Mouse (Mus musculus) liver, embryonic 11.5 days (tissue): ENCODE measurements around the gene Pls1. TPM values are rescaled to one million over a fixed set of nuclear protein-coding genes. Genes with fewer than 3 reads are reported as not detected.

Source experiments
- ATAC-seq: fragments of 200-750 bp; cut with Nextera tagmentation; replicated peaks from 2 replicates; pipeline ENCODE4 v1.8.0; 2017; ENCODE audit warnings: moderate number of reproducible peaks, mild to moderate bottlenecking, moderate TSS enrichment, moderate library complexity; ENCODE audit not compliant: low FRiP score
- DNase-seq: peaks from one replicate; pipeline ENCODE4 v3.0.0-alpha.2; 2017; ENCODE audit warnings: low spot score
- H3K27ac ChIP-seq: fragments of 300-500 bp; sonication (generic); 2 replicates; pipeline ENCODE4 v1.5.1; 2014; ENCODE audit warnings: mild to moderate bottlenecking, low read depth, low read length, control low read depth
- H3K27me3 ChIP-seq: fragments of 300-500 bp; sonication (generic); replicated peaks from 2 replicates; pipeline ENCODE4 v1.6.1; 2014; ENCODE audit warnings: low read length, mixed read lengths; ENCODE audit not compliant: control insufficient read depth, insufficient read depth
- H3K36me3 ChIP-seq: fragments of 300-500 bp; sonication (generic); 2 replicates; pipeline ENCODE4 v1.6.1; 2014; ENCODE audit warnings: mild to moderate bottlenecking, low read length, moderate library complexity, mixed read lengths; ENCODE audit not compliant: control insufficient read depth, insufficient read depth
- H3K4me1 ChIP-seq: fragments of 300-500 bp; sonication (generic); replicated peaks from 2 replicates; pipeline ENCODE4 v1.6.1; 2014; ENCODE audit warnings: low read length, mixed read lengths; ENCODE audit not compliant: control insufficient read depth, insufficient read depth
- H3K4me2 ChIP-seq: fragments of 300-500 bp; sonication (generic); 2 replicates; pipeline ENCODE4 v1.6.1; 2014; ENCODE audit warnings: mild to moderate bottlenecking, control low read depth, moderate library complexity
- H3K4me3 ChIP-seq: fragments of 300-500 bp; sonication (generic); 2 replicates; pipeline ENCODE4 v1.5.1; 2014; ENCODE audit warnings: low read depth, low read length, control low read depth
- H3K9ac ChIP-seq: fragments of 300-500 bp; sonication (generic); 2 replicates; pipeline ENCODE4 v1.6.1; 2014; ENCODE audit warnings: low read depth, low read length, control low read depth
- H3K9me3 ChIP-seq: fragments of 300-500 bp; sonication (generic); 2 replicates; pipeline ENCODE4 v1.6.1; 2016; ENCODE audit warnings: low read length, inconsistent platforms, mixed read lengths; ENCODE audit not compliant: control insufficient read depth
- WGBS: fragments of 180-500 bp; shearing (Covaris S2); extraction: QIAGEN DNeasy Blood & Tissue Kit; methylation state at CpG from one replicate; pipeline ENCODE4 v1.1.7; 2014; 5-methylcytosine and 5-hydroxymethylcytosine counted together
- polyA plus RNA-seq: library from polyadenylated mRNA; unstranded; fragments of >200 nt; fragmentation: Nextera tagmentation; extraction: Ambion mirVana; gene quantifications from 2 replicates; pipeline ENCODE4 v1.2.1, GENCODE M21; 2014

Pls1 gene
- polyA plus RNA-seq, 1 experiment from 2014 or later, result 12.4 TPM

DNA sequence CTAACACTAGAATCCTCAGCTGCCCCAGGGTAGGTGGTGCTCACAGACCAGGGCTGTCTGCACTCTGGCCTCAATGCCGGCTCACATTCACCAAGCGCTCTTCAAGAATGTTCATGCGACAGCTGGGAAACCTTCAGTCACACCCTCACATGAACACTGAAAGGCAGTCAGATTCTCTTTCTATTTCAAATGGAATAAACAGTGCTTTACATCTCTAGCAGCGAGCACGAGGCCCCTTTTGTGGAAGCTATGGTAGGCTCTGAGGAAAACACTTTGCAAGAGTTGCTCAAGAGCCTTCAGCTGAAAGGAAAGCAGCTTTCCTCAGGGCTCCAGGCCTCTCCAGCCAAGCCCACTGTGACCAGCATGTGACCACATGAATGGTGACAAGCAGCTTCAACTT is 139.7 kb downstream of the Pls1 start:
- Histone ChIP-seq H3K4me1 (no peaks in the 10 kb centered on the region), H3K27me3 (no peaks in the 10 kb centered on the region), H3K36me3 (no peaks in the 10 kb centered on the region), H3K4me2 (no peak overlapping the region), H3K9me3 (no peaks in the 10 kb centered on the region), H3K4me3 (no peak overlapping the region), H3K9ac (no peak overlapping the region), H3K27ac (no peak overlapping the region)
- 94% methylated on average over 5 of the region's 5 CpGs for WGBS
- no peak for ATAC-seq
- DNase-seq, result no peak

- WGBS, result 74% methylated on average over 3 of the region's 3 CpGs
- no peak overlapping the region for H3K9ac ChIP-seq
- H3K27ac ChIP-seq, result no peak overlapping the region
- H3K9me3 ChIP-seq, result no peaks in the 10 kb centered on the region
- H3K4me3 ChIP-seq, result no peak overlapping the region
- H3K36me3 ChIP-seq, result no peaks in the 10 kb centered on the region
- H3K4me1 ChIP-seq, result no peaks in the 10 kb centered on the region
- DNase-seq (no peak), ATAC-seq (no peak)
- no peak overlapping the region for H3K4me2 ChIP-seq
- no peaks in the 10 kb centered on the region for H3K27me3 ChIP-seq
Measured at GRCm38 (mm10) chr9:95704078-95704477, 141.0 kb downstream of the Pls1 start.

Other genes with a start within 250 kb of the Pls1 start
- 14.0 and 15.1 TPM in 2 replicates for gene Pcolce2, start 207.7 kb downstream of the Pls1 start, polyA plus RNA-seq
- gene Trpc1, start 94.9 kb downstream of the Pls1 start, polyA plus RNA-seq, result 1.0 and 1.3 TPM in 2 replicates
- gene Atr, start 12.3 kb upstream of the Pls1 start, polyA plus RNA-seq, result 18.3 and 19.9 TPM in 2 replicates
- 10.6 and 11.9 TPM in 2 replicates for gene Xrn1, start 109.4 kb upstream of the Pls1 start, polyA plus RNA-seq